Mouse (Mus musculus): ENCODE results near the gene Gm21985.
A peak's percentile ranks its signal among the peaks of the same experiment; 100 is the strongest.

The Gm21985 gene

GRCm38 (mm10) chr2:112332051-112332898, 66.2 kb downstream of the Gm21985 start:
- no peak for DNase-seq (ENCODE audit: low spot score)

GRCm38 (mm10) chr2:112337211-112337610, 71.1 kb downstream of the Gm21985 start:
- DNase-seq (ENCODE audit: low spot score): no peak

GRCm38 (mm10) chr2:112339736-112340135, 73.6 kb downstream of the Gm21985 start:
- no peak for DNase-seq (ENCODE audit: low spot score)

GRCm38 (mm10) chr2:112341117-112341516, 75.0 kb downstream of the Gm21985 start:
- no peak for DNase-seq (ENCODE audit: low spot score)

GRCm38 (mm10) chr2:112348246-112348645, 82.1 kb downstream of the Gm21985 start:
- no peak for DNase-seq (ENCODE audit: low spot score)

- no peak for DNase-seq (ENCODE audit: low spot score)
These were observed 87.8 kb downstream of the Gm21985 start for GRCm38 (mm10) chr2:112353685-112354455.

GRCm38 (mm10) chr2:112359611-112360010, 93.5 kb downstream of the Gm21985 start:
- peak; percentile 72 for DNase-seq (ENCODE audit: low spot score)

GRCm38 (mm10) chr2:112360012-112360780, 94.1 kb downstream of the Gm21985 start:
- DNase-seq (ENCODE audit: low spot score): no peak

GRCm38 (mm10) chr2:112360781-112361169, 94.7 kb downstream of the Gm21985 start:
- no peak for DNase-seq (ENCODE audit: low spot score)

- no peak for DNase-seq (ENCODE audit: low spot score)
These were observed 101.1 kb downstream of the Gm21985 start for GRCm38 (mm10) chr2:112367222-112367621.

- DNase-seq (ENCODE audit: low spot score): peak; percentile 91
These were observed 101.9 kb downstream of the Gm21985 start, which contains the start of gene Emc4 for GRCm38 (mm10) chr2:112367726-112368673. Gene Emc4 (minus strand): TSS chr2:112368027.

- no peak for DNase-seq (ENCODE audit: low spot score)
These were observed 103.8 kb downstream of the Gm21985 start for GRCm38 (mm10) chr2:112369941-112370340.

GRCm38 (mm10) chr2:112373141-112373540, 107.0 kb downstream of the Gm21985 start:
- DNase-seq (ENCODE audit: low spot score): peak; percentile 75

- peak; percentile 37 for DNase-seq (ENCODE audit: low spot score)
These were observed 108.5 kb downstream of the Gm21985 start for GRCm38 (mm10) chr2:112374610-112375009.

GRCm38 (mm10) chr2:112378973-112379898, 113.1 kb downstream of the Gm21985 start, which contains the start of gene Katnbl1:
Gene Katnbl1 (plus strand): TSS chr2:112379211.
- DNase-seq (ENCODE audit: low spot score): peak; percentile 95

- DNase-seq (ENCODE audit: low spot score): no peak
These were observed 114.0 kb downstream of the Gm21985 start for GRCm38 (mm10) chr2:112380131-112380530.

- no peak for DNase-seq (ENCODE audit: low spot score)
These were observed 115.1 kb downstream of the Gm21985 start for GRCm38 (mm10) chr2:112381219-112381618.

- no peak for DNase-seq (ENCODE audit: low spot score)
These were observed 124.7 kb downstream of the Gm21985 start for GRCm38 (mm10) chr2:112390843-112391242.

GRCm38 (mm10) chr2:112391346-112392000, 125.4 kb downstream of the Gm21985 start:
- DNase-seq (ENCODE audit: low spot score): no peak

All from lung, postnatal 25 days (tissue).